Mouse (Mus musculus) left cerebral cortex, postnatal 25 days (tissue): ENCODE results near the gene Efnb1. TPM values are rescaled to one million over a fixed set of nuclear protein-coding genes. Genes with fewer than 3 reads are reported as not detected.
"Not testable (repeated sequence)": the region's sequence is repeated elsewhere in the genome, so short reads cannot be mapped to it uniquely, and the experiment has no call there.

Experiments
- DNase-seq, 2 experiments: peaks; one replicate each; pipeline ENCODE4 v3.0.0; 2022; ENCODE audit warnings: low spot score in 2 of 2, mixed read lengths in 1 of 2
- intact Hi-C: fragments of 180-260 bp; cut with DNase I; formaldehyde crosslinking; loops from one replicate; pipeline ENCODE4 v1.15.1; 2025
- total RNA-seq, 2 experiments: library from RNA; stranded (reverse); gene quantifications; 2 replicates each; pipeline ENCODE4 v1.2.3; 2021

The Efnb1 gene
- total RNA-seq, result 10 to 100 TPM; 12.8 to 19.3 TPM

GRCm38 (mm10) chrX:99135523-99136258 is at the start of gene Efnb1:
TSS of gene Efnb1 (plus strand) at chrX:99136130.
- peak; percentile 79 to 94 for DNase-seq
- intact Hi-C loops, result loop anchor here (1.0 to 10.0 kb wide), 7 partner anchors 62 to 679 kb away; no protein-coding TSS in a partner anchor

GRCm38 (mm10) chrX:99092704-99093103 is 43.2 kb upstream of the Efnb1 start:
- intact Hi-C loops, result no loop called here
- no peak for DNase-seq

DNA sequence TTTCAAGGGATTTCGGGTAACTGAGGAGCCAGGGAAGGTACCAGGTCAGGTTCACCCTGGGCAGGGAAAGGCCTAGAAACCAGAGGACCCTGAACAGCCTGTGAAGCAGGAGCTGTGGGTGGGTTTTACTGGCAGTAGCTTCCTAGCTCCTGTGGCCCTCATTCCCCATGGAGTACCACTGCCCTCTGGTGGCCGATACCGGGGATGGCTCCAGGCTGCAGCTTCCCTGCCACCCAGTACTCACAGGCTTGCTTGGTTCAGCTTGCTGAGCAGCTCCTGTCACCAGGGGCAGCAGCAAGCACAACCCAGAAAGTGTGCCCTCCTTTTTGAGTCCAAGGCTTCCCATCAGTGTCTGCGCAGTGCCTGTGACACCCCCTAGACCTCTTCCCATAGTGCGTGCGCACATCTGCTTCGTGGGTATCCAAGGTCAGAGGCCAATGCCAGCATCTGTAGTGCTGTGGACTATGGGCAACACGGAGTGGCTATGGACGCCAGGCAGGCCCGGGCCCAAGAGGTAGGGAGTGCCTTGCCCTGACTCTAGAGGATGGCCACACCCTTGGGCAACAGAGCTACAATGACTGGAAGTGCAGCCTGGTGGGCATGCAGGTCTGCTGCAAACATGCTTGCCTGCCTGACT is 24.7 kb upstream of the Efnb1 start:
- intact Hi-C loops, DNase-seq: not testable (repeated sequence)

DNA sequence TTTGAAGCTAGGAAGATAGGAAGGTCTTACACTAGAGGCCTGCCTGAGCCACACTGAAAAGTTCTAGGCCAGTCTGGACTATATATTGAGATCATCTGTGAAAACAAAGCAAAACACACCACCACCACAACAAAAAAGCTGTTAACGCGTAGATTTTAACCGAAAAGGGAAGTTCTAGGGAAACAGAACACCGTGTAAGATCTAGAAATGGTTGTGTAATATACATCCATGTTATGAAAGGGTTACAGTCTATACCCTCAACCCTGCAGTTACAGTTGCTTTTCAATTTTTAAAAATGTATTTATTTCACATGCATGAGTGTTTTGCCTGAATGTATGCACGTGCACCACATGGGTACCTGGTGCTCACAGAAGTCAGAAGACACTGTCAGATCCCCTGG is 16.4 kb upstream of the Efnb1 start:
- intact Hi-C loops, result no loop called here
- no peak for DNase-seq

DNA sequence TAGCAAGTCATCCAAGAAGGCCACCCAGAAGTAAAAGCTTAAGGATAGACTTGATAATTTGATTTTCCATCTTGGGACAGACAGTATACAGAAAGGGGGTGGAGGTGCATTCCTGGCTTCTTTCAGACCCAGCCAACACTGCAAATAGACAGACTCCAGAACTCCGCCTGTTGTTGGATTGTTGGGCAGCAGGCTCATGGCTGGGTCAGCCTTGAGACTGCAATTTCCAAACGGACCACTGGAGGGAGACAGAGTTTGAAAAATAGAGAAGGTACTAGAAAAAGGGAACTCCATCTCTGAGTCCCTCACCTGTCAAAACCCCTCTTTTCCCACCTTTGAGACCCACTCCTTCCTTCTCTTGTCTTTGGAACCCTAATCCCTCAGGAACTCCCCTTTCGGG is 5.9 kb upstream of the Efnb1 start:
- intact Hi-C loops, result loop anchor here (2.0 to 10.0 kb wide), 3 partner anchors 529 to 1352 kb away; no protein-coding TSS in a partner anchor
- DNase-seq, result peak; percentile 65 to 70

DNA sequence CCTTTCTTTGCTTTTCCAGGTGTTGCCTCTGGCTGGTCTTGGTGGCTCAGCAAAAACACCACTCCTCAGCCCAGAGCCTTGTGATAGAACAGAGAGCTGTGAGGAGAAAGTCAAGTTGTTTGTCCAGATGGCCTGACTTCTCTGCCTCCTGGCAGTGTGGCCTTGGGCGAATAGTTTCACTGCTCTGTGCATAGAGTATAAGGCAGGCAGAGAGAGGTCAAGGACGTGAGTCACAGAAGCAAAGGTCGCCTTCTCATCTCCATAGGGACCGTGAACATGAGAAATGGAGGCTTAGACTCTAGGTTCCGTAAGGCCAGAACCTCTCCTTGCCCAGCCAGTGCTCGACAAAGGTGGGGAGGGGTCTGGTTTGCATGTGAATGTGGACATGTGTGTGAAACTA is 3.4 kb upstream of the Efnb1 start:
- intact Hi-C loops, result loop anchor here (5.0 to 10.0 kb wide), 2 partner anchors 682 to 1350 kb away; no protein-coding TSS in a partner anchor
- DNase-seq, result no peak

GRCm38 (mm10) chrX:99134891-99135290 is 1.0 kb upstream of the Efnb1 start:
- DNase-seq, result peak; percentile 76 to 89
- intact Hi-C loops, result loop anchor here (1.0 to 10.0 kb wide), 7 partner anchors 62 to 1347 kb away; no protein-coding TSS in a partner anchor

GRCm38 (mm10) chrX:99136431-99136966 is 569 bp downstream of the Efnb1 start:
- DNase-seq, result peak; percentile 12 to 19
- intact Hi-C loops, result loop anchor here (1.0 to 10.0 kb wide), 4 partner anchors 61 to 678 kb away; no protein-coding TSS in a partner anchor

DNA sequence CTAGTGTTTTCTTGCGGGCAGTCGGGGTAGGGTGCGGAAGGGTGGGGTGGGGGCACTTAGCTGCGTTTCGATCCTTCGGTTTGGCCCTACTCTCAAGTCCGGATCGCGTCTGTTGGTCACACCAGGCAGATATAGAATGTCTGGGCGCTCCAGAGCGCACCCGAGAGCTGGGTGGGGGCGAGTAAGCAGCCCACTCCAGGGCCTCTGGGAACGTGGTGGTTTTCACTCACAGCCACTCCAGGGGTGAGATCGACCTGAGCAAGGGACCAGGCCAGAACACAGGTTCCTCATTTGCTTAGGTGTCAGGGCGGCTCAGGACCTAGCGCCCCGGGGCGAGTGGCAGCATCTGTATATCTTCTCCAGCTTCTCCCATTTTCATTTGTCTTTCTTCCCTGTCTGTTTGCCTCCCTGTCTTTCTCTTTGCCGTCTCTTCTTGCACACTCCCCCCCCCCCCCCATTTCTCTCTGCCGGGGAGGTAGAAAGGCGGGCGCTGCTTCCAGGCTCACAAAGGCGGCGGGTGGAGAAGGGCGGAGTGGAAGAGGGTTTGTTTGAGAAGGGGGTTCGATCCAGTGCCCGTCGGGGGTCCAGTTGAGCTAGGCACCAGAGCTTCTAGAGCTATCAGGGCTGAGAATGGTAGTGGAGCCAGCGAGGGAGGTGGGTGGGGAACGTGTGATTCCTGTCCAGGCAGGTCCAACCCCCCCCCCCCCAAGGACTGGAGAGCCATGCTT is 1.4 kb downstream of the Efnb1 start:
- intact Hi-C loops, result loop anchor here (5.0 to 10.0 kb wide), 3 partner anchors 60 to 677 kb away; no protein-coding TSS in a partner anchor

DNA sequence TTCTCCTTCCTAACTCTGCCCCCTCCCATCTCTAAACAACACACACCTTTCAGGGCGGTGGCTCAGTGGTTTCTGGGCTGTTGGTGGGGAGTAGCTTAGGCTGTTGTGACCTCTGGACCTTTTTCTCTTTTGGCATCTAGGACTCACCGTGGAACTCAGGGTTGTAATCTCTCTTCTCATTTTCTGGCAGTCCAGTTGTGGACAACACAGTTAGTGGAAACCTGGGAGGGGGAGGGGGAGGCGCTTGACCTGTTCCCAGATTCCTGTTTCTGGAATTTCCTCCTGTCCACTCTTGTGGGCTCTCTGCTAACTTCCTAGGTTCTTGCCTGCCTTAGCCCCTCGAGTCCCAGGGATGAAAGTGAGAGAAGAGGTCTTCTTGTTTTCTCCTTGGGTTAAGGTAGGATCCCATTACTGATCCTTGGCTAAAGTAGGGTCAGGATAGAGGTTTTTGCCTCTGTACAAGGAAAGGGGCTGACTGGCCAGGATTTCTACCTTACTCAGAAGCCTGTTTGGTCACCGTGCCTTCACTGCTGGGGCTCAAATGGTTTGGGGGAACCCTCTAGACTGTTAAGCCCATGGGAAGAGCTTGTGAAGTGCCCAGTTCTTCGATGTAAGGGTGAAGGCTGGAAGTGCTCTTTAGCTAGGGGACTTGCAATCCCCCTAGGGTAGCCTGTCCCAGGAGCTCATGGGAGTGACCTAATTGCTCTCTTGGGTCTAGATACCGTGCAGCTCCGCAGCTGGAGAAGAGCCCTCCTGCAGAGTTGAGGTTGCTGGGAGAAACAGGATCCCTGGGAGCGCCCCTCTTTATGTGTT is 2.2 kb downstream of the Efnb1 start:
- intact Hi-C loops, result loop anchor here (5.0 to 10.0 kb wide), 3 partner anchors 59 to 677 kb away; no protein-coding TSS in a partner anchor
- no peak for DNase-seq

More for the DNA sequence above, 1.4 kb downstream of the Efnb1 start:
- DNase-seq, result peak in 1 of 2 experiments; percentile 35

GRCm38 (mm10) chrX:99141079-99141478 is 5.1 kb downstream of the Efnb1 start:
- DNase-seq, result peak; percentile 47 to 81

GRCm38 (mm10) chrX:99141900-99142299 is 6.0 kb downstream of the Efnb1 start:
- intact Hi-C loops, result no loop called here
- DNase-seq, result no peak

More at GRCm38 (mm10) chrX:99141079-99141478, 5.1 kb downstream of the Efnb1 start:
- intact Hi-C loops, result no loop called here

DNA sequence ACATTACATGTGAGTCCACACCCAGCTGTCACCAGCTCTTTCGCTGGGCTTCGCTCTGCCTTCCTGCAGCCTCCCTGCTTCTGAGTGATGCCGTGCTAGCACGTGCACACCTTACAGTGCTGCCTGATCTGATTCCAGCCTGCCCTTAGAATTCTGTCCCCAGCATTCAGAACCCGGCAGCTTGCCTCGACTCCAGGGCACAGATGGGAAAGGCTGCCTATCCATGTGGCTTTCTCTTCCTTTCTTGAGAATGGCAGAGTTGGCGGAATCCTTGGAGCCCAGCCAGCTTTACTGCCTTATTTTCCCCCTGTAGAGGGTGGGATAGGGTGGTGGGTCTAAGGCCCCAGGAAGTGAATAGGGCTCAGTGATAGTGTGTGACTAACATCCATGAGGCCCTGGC is 9.6 kb downstream of the Efnb1 start:
- intact Hi-C loops, result no loop called here
- no peak for DNase-seq

GRCm38 (mm10) chrX:99148061-99148905 is 12.4 kb downstream of the Efnb1 start:
- intact Hi-C loops, result no loop called here
- DNase-seq, result no peak

- intact Hi-C loops, result no loop called here
Observed at GRCm38 (mm10) chrX:99149047-99149446, 13.1 kb downstream of the Efnb1 start.

GRCm38 (mm10) chrX:99149900-99150299 is 14.0 kb downstream of the Efnb1 start:
- intact Hi-C loops, result no loop called here
- DNase-seq, result no peak

More at GRCm38 (mm10) chrX:99149047-99149446, 13.1 kb downstream of the Efnb1 start:
- DNase-seq, result no peak

- DNase-seq, result no peak
- intact Hi-C loops, result no loop called here
Observed at GRCm38 (mm10) chrX:99150712-99151111, 14.8 kb downstream of the Efnb1 start.

- intact Hi-C loops, result no loop called here
- DNase-seq, result no peak
Observed at GRCm38 (mm10) chrX:99151434-99151833, 15.5 kb downstream of the Efnb1 start.
